Mouse (Mus musculus): Measurements from ENCODE around the gene Klhl3.
A peak's percentile ranks its signal among the peaks of the same experiment; 100 is the strongest.

Klhl3 gene

DNA sequence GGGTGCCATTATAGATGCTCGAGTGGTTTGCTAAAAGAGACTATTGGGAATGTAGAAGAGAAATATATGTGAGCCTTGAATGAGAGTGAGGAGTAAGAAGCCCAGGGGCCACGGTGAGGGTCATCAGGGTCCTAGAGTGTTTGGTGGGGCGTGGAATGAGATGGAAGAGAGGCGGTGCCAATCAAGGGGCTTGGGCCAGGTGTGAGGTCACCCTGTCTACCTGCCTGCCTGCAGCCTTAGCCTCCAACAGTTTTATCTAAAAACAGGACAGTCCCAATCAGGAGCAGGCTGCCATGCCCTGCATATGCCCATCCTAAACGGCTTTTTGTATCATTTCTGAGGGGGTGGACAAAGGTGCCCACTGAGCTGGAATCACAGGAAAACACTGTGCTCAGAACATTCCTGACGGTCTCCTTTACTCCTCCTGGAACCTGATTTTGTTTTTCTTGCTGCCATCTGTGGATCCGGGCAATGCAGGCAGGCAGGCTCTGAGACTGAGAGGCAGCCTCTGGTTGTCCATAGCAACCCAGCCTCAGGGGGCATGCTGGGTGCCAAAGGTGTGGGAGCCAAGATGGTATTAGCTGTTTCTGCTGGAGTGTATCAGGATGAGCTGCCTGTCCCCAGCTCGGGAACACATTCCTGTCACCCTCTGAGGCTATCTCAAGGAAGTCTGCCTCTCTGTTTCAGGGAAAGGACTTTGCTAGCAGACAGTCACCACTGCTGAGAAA lies 89.5 kb downstream of the Klhl3 start:
- DNase-seq (ENCODE audit: low read depth, low spot score): peak; percentile 98

DNA sequence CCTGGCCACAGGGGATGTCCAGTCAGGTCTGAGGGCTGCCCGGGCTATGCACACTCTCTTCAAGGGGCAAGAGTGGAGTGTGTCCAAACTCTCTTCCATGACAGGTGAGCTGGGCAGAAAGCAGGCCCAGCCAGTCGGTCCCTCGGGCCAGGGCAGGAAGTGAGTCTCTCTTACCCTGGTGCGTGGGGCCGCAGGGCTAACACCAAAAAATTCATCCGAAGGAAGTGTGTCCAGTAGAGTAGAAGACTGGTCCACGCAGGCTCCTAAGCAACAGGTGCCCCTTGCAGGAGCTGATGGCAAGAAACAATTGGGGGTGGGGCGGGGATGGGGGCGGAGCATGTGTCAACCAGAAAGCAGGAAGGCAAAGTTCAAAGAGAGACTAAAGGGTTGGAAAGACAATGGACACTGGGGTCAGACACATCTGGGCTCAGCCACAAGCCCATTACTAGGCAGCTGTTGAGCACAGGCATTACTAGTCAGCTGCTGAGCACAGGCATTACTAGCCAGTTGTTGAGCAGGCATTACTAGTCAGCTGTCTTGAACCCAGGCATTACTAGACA lies 90.3 kb downstream of the Klhl3 start:
- DNase-seq (ENCODE audit: low read depth, low spot score): no peak

DNA sequence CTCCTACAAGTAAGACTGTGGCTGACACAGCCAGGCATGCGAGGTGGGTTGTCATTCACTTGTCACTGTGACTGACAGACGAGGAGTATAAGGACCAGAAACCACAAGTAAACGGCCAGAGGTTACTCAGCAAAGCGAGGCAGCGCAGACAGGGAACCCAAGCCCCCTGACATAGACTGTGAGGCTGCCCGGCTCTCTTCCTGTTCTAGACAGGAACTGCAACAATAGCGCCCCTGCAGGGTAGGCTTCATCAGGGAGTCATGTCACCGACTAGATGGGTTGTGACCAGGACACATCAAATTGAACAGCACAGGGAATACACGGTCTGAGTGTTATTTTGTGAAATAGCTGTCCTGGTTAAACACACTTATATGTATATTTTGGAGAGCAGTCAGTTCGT lies 93.0 kb downstream of the Klhl3 start:
- DNase-seq (ENCODE audit: low read depth, low spot score): no peak

DNA sequence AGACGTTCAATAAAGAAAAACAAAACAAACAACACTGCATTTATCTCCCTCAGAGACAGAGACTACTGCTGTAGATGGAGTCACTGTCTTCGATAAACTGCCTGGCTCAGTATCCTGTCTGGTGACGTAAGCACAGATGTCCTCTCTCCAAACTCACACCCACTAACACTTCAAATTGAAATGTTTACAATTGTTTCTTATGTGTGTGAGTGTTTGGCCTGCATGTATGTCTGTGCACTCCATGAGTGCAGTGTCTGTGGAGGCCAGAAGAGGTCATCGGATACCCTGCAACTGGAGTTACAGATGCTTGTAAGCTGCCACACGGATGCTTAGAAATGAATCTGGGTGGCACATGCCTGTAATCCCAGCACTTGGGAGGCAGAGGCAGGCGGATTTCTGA lies 96.1 kb downstream of the Klhl3 start:
- DNase-seq (ENCODE audit: low read depth, low spot score): no peak

GRCm38 (mm10) chr13:58012067-58012925 lies 101.1 kb downstream of the Klhl3 start:
- DNase-seq (ENCODE audit: low read depth, low spot score): peak; percentile 92

DNA sequence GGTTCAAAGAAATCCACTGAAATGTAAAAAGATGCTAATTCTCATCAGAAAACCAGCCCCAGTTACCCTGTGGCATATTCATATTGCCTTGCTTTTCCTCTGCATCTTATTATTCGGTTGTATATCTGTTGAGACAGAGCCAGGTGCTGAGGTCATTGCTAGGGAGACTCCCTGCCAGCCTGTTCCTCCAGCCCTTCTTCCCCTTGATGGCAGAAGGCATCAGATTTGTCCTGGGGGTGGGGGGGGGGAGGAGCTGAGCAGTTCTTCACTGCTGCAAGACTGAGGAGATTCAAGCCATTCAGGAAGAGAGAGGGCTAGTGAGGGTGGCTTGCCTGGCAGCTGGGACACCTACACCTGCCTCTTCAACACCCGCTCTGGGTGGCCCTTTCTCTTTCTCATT lies 101.9 kb downstream of the Klhl3 start:
- peak; percentile 85 for DNase-seq (ENCODE audit: low read depth, low spot score)

GRCm38 (mm10) chr13:58010416-58010815 lies 103.0 kb downstream of the Klhl3 start:
- DNase-seq (ENCODE audit: low read depth, low spot score): no peak

- no peak for DNase-seq (ENCODE audit: low read depth, low spot score)
Observed at GRCm38 (mm10) chr13:58009275-58009674, 104.1 kb downstream of the Klhl3 start.

GRCm38 (mm10) chr13:58008038-58008364 lies 105.4 kb downstream of the Klhl3 start:
- DNase-seq (ENCODE audit: low read depth, low spot score): no peak

- DNase-seq (ENCODE audit: low read depth, low spot score): no peak
Observed at GRCm38 (mm10) chr13:58007256-58008037, 105.9 kb downstream of the Klhl3 start.

- DNase-seq (ENCODE audit: low read depth, low spot score): no peak
Observed at GRCm38 (mm10) chr13:58001792-58002191, 111.6 kb downstream of the Klhl3 start.

GRCm38 (mm10) chr13:57996536-57996935 lies 116.9 kb downstream of the Klhl3 start:
- DNase-seq (ENCODE audit: low read depth, low spot score): no peak

DNA sequence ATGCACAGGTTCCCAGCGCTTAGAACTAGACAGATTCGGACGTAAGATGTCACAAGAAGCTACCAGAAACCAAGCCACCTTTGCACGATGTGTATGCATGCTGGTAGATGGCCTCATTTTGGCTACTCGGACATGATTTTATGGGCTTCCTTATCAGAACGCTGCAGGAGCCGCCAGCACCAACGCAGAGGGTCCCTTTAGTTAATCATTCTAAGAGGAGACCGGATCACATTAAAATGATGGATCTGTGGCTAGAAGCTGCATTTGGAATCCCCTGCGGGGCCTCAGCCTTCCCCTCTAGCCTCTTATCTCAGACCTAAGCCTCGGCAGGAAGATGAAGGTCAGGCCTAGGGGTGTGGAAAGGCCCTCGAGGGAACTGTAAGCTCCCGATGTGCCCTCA lies 117.5 kb downstream of the Klhl3 start:
- DNase-seq (ENCODE audit: low read depth, low spot score): no peak

GRCm38 (mm10) chr13:57984637-57985036 lies 128.8 kb downstream of the Klhl3 start:
- DNase-seq (ENCODE audit: low read depth, low spot score): peak; percentile 40

DNA sequence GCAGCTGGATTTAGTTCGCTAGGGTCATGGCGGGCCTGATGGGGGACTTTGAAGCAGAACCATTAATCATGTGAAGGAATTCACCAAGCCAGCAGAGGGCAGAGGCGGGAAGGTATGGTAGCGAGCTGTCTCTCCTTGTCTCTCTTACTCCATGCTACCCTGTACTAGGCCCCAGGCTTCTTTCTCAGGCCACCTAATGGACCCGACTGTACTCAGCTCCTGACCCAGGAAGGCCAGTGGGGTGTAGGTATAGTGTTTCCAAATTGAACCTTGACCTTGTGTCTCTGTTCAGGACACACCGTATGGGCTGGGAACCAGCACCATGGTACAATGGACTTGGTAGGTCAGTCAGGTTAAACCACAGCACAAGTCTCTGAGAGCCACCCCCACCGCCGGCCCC lies 129.2 kb downstream of the Klhl3 start:
- no peak for DNase-seq (ENCODE audit: low read depth, low spot score)

DNA sequence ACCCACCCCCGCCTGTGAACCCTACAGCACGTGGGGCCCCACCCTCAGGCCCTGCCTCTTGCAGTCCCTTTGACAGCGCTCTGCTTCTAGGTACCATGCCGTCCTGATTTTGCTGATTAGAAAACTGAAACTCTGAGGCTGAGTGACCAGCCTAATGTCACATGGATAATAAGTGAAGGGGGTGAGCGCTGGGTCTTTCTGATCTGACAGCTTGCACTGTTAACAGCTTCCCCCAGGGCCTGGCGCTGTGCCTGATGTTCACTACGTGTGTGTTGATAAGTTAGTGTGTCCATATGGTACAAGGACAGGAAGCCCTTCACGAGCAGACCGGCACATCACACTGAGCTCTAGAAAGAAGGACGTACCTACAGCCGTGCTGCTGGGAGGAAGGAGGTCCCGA lies 130.1 kb downstream of the Klhl3 start:
- DNase-seq (ENCODE audit: low read depth, low spot score): peak; percentile 68

DNA sequence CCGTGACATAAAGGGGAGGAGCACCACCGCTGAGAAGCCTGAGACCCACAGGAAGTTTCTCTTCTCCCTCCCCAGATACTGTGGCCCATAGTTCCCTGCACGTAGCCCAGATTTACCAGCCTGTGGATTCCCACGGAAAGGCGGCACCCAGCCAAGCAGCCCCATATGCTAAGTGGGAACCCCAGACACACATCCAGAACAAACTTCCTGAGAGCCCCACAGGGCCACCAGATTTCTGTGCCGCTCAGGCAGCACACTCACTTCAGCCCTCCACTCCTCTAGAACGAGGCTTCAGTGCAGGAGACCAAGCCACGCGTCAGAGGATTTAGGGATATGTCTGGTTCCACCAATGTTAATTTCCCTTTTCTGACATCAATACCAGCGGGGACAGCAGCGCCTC lies 130.5 kb downstream of the Klhl3 start:
- peak; percentile 89 for DNase-seq (ENCODE audit: low read depth, low spot score)

DNA sequence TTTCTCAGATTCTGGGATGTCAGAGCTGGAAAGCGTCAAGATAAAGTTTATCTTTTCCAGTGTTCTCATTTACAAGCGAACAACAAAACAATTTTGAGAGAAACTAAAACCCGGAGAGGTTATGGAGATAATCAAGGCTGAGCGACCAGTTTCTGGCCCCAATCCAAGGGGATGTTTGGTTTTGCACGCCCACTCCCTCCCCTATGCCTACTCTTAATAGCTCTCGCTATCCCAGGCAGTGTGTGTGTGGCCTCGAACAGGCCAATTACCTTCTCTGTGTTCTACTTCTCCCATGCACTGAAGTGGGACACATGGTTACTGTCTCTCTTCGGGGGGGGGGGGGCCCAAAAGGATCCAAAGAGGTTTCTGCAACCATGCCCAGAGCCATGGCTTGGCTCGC lies 132.7 kb downstream of the Klhl3 start:
- no peak for DNase-seq (ENCODE audit: low read depth, low spot score)

- no peak for DNase-seq (ENCODE audit: low read depth, low spot score)
Observed at GRCm38 (mm10) chr13:57980071-57980470, 133.3 kb downstream of the Klhl3 start.

DNA sequence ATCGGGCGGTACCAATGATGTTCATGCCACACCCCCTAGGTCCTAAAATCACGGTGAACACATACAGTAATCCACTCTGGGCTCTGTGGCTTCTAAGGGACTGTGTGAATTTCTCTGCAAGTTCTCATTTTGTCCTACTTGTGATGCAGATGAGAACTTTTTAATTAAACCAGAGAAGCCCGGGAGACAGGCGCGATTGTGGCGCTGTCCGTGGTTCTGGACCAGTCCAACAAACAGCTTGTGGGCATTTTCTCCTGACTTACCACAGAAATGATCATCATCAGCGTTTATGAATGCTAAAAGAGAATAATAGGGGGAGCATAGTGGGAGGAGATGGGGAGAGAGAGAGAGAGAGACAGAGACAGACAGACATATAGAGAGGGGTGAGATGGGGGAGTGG lies 134.5 kb downstream of the Klhl3 start:
- DNase-seq (ENCODE audit: low read depth, low spot score): no peak

GRCm38 (mm10) chr13:57977721-57978120 lies 135.7 kb downstream of the Klhl3 start:
- no peak for DNase-seq (ENCODE audit: low read depth, low spot score)

DNA sequence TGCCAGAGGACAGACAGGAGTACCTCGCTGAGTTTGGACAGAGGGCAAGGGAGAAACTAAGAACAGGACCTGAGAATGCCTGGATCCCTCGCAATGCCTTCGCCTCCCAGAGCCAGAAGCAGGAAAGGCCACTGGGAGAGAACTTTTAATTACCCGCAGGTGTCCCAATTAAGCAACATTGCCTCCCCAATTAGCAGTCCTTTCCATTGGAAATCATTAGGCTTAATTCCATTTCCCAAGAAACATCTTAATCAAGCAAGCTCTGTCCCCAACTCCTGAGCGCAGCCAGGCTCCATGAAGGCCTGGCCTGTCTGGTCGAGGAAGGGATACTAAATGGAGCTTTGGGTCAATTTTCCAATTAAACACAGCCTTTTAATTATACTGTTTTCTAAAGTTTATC lies 147.7 kb downstream of the Klhl3 start:
- DNase-seq (ENCODE audit: low read depth, low spot score): no peak
